Mouse (Mus musculus): ENCODE data around the gene Kcnn1.

Kcnn1 gene

DNA sequence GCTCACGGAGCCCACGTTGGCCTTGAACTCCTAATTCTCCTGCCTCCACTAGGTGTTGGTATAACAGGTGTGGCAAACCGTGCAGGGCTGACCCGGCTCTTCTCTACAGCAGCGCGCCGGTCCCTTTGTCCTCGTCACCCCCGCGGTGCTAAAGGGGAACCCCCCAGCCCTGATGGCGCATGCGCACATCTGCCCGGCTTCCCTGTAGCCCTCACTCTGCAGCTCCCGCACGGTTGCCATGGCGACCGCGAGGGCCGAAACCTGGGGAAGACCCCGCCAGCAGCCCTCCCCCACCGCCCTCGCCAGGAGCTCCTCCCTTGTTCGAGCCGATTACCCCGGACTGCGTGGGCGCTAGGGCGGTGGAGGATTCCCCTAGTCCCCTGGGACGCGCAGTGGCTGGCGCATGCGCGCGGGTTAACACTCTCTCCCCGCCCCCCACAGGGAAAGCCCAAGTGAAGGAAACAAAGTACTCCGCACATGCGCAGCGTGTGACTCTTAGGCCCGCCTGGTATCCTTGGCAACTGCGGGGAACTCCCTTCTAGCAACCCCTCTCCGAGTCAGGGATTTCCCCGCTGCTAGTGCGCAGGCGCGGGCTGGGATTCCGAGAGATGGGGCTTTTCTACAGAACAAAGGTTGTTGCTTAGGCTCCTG lies 2.4 kb upstream of the Kcnn1 start:
- DNase-seq, result peak; percentile 99

DNA sequence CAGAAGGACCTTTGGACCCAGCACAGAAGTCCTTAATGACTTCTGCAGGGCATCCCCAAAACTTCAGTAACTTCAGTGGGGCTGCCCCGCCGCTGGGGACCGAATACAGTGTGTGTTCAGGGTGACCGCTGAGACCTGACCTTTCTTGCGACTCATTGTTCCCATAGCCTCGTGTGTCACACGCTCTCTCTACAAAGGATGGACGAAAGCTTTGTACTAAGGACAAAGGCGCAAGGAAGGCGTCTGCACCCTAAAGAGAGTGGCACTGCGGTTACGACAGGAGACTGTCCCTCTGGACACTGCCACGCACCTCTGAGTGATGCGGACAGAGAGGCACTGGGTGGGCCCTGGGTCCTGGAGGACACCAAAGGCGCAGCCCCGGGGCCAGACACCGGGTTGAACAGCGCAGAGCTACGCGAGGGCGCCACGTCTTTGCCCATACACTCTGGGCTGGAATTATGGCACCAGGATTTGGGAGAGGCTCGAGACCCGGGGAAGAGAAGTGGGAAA lies 1.7 kb upstream of the Kcnn1 start:
- no peak for DNase-seq

DNA sequence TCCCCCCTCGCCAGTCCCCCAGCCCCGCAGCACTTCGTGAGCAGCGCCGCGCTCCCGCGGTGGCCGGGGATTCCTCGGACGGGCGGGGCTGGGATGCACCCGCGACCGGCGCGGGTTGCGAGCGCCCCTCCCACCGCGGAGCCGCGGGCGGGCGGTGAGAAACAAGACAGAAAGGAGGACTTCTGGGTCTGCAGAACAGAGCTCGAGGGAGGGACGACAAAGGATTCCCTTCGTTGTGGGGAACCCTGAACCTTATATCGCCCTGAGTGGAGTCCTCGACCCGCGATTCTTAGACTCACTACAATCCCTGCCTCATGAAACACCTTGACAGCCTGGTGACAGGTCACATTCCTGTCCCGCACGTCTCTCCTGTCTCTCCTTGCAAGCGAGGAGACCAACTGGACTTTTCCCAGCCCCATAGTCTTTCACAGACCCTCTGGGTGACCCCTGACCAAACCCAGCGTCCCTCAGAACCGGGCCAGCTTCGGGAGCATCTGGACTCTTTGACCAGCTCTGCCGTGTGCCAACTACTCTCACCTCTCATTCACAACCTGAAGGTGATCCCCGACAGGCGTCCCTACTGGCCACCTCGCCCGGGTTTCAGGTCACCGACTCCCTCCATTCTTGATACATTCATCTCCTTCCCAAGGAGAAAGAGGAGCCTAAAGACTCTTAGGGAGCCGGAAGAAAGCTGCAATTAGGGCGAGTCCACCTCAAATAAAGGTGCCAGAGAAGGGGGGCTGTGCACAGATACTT lies 1.1 kb upstream of the Kcnn1 start:
- DNase-seq, result no peak

DNA sequence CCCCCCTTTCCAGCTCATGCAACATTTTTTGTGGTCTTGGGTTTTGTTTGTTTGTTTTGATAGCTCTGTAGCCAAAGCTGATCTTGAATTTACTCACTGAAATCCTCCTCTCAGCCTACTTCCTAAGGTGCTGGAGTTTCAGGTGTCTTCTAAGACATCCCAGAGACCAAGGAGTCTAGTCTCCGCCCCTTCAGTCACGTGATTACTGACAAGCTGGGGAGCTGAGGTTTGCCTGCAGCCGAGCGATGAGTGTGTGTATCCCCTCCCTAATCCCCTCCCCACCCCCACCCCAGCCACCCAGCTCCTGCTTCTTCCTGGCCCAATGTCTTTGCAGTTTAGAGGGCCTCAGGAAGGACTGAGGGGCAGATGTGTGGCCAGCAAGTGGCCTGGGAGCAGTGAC lies 5.5 kb downstream of the Kcnn1 start:
- DNase-seq, result no peak

DNA sequence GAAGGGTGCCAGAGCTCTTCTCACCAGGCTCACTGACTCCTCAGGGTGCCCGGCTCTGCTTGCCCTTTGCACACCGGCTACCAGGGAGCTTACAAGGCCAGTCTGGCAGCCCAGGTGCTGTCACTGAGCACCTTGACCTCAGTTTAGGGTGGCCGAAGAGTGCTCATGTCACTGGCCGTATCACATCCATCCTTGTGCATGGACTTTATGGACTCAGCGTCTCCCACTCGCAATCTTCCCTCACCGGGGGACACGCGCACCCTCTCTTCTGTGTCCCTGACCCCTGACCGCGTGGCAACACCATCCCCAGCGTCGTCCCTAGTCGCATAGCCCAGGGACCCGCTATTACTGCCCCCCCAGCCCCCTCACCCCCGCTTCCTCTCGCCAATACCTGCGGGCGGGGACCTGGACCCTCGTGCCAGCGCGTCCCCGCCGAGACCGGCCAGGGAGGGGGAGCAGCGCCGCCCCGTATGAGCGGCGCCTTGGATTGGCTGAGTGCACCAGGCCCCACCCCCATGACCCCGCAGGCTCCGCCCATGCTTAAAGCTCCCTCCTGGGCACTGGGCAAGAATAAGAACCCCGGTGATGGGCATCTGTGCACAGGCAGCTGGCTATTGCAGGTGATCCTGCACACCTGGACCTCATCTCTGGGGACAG lies 6.4 kb downstream of the Kcnn1 start:
- DNase-seq, result peak; percentile 77

DNA sequence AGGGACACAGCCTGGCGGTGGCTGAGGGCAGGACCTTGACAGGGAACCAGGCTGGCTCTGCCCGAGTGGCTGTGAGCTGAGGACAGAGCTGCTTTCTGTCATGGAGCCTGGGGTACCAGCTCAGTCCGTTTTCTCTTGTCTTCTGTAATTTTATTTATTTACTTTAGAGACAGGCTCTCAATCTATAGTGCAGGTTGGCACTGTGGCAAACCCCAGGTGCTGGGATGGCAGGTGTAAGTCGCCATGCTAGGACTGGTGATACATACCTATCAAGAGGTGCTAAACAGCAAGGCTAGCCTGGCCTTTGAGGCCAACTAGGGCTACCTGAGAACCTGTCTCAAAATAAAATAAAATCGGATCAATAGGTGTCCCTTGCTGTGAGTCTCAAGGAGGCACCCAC lies 7.0 kb downstream of the Kcnn1 start:
- no peak for DNase-seq

DNA sequence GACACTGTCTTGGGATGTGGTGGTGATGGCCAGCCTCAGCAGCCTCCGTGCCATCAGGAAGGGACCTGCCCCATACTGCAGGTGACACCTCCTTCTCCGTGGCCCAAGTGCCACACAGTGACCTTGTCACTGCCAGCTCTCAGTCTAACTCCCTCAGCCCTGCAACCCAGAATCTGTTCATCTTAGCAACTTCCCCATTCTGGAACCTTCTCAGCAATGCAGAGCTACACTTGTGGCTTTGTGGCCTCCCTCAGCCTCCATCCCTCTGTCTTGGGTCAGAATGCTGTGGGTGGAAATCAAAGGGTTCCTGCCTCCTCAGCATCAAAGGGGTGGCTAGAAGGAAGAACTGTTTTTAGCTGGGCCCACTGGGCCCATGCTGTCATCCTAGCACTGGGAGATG lies 9.2 kb downstream of the Kcnn1 start:
- DNase-seq, result no peak

DNA sequence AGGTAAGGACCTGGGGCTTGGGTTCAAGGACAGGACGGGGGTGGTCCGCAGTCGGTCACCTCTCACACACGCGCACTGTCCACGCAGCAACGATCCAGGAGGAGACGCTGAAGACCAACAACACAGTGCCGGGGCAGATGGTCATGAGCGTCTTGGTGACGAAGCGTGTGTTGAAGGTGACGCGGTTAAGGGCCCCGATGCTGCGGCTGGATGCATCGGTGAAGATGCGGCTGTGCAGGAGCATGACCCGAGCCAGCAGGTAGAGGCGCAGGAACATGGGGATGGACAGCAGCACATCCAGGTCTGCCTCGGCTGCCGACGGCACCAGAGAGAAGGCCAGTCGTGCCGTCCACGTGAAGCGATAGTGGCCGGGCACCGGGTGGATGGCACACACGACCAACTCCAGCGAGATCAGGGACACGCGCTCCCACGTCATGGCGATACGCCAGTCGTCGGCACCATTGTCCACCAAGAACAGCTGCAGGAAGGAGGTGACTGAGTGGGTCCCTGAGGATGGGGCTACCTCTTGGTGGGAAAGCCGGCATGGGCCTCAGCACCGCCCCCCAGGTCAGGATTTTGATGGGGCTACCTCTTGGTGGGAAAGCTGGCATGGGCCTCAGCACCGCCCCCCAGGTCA lies 10.3 kb downstream of the Kcnn1 start:
- DNase-seq, result no peak

DNA sequence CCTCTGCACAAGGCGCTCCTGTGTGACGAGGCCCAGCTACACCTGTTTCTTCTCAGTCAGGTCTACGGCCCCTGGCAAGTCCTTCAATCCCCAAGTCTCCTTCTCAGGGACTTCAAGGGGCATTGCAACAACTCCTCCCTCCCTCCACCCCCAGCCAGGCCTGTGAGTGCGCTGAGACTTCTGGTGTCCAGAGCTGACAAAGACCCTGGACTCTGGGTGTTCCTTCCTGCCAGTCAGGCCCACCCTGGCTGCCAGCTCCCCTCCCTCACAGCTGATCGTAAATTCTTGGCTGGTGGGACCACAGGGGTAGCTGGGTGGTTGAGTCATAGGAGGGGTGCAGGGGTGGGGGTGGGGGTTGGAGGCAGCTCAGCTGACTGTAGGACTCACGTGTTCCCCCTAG lies 11.2 kb downstream of the Kcnn1 start:
- no peak for DNase-seq

DNA sequence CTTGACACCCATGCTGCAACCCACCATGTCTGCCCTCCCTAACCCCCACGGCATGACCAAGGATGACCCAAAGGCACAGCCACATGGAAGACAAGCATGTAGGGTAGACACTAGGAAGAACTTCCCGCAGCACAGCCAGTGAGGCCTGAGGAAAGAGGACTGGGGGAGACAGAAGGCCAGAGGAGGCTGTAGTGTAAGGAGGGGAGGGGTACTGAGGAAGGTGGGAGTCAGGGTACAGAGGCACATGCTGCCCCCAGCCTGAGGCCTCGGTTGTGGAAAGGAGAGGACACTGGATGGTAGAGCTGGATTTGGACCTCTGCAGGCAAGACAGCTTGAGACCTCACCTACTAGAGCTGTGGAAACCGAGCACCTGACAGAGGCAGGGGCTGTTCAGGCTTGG lies 12.1 kb downstream of the Kcnn1 start:
- no peak for DNase-seq

DNA sequence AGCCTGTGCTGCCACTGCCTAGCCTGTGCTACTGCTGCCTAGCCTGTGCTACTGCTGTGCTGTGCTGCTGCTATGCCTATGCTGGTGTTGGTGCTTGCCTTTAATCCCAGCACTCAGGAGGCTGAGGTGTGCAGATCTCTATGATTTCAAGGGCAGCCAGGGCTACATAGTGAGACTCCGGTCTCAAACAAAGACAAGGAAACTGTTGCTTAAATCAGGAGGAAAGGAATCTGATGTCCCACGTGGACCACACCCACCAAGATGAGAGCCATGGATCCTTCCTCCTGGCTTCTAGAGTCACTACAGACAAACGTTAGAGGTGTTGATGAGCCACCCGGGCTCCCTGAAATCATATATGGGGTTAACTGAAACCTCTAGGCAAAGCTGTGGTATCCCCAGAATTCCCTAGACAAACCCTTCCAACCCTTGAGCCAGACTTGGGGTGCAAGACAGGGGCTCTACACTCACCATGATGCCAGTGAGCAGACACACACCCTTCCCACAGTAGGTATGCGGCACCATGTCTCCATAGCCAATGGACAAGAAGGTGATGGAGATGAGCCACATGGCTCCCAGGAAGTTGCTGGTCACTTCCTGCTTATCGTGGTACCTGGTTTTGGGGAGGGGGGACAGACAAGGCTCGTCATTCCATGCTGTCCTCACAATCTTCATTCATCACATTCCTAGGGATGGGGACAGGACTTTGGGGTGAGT lies 12.8 kb downstream of the Kcnn1 start:
- no peak for DNase-seq

DNA sequence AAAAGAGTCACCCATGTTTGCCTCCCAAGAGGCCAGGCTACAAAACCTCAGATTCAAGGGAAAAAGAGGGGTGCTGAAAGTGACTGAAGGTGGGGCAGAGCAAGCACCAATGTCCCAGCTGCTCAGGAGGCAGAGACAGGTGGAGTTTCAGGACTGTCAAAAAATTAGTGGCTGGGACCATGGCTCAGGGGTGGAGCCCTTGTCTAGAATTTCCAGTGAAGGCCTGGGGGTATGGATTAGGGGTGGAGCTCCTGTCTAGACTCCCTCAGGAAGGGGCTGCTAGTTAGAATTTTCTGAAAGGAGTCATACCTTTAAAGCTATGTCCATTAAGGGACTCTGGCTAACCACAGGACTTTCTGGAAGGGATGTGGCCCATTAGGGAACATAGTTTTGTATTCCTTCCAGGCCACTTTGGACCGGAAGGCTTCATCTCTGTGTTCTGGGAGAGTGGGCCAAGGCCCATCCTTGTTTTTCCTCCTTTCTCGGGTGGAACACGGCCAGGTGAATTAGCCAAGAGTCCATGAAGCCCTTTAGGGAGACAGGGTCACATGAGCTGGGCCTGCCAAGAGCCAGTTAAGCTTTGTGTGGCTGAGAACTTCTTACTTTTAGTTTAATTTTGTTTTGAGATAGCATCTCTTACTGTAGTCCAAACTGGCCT lies 13.6 kb downstream of the Kcnn1 start:
- DNase-seq, result no peak

DNA sequence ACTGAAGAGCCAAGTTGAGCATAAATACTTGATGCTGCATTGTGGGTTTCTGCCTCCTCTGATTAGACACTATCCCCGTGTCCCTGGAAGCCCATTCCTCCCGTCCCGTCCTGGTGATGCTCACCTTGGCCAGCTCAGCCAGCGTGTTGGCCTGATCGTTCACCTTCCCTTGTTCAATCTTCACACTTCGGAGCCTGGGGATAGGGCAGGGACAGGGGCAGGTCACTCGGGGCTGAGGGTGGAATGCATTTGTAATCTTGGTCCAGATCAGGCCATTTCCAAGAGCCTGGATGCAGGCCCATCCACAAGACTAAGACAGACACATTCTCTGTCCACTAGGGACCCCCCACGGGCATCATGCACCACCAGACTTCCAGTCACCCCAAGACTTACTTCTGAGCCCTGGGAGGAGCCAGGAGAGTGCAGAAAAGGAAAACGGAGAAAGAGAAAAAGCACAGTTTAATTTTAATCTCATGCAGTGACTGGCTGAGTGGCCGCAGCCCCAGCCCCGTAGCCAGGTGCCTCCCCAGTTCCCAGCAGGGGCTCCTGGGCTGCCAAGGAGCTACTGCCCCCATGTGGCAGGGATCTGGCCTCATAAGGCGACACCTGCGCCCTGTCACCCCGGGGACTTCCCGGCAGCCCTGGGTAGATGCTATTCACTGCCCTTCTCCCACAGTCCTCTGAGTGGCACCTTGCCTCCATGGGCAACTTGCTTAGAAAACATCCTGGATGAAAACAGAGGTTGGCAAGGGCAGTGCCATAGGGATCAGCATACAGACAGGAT lies 16.5 kb downstream of the Kcnn1 start:
- DNase-seq, result no peak

DNA sequence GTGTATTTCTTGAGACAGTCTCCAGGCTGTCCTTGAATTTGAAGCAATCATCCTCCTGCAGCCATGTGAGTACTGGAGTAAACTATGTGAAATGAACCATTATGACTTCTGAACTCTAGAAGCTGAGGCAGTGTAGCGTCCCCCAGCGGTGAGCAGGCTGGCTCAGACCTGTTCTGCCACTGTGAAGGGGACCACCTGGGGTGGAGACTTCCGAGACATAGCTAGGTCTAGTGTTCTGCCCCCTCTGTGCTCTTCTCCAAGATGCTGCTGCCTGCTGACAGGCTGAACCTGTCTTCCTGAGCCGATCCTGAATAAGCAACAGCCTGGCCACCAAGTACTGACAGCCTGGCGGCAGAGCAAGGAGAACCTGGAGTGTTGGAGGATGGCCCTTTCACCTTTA lies 17.9 kb downstream of the Kcnn1 start:
- DNase-seq, result no peak

DNA sequence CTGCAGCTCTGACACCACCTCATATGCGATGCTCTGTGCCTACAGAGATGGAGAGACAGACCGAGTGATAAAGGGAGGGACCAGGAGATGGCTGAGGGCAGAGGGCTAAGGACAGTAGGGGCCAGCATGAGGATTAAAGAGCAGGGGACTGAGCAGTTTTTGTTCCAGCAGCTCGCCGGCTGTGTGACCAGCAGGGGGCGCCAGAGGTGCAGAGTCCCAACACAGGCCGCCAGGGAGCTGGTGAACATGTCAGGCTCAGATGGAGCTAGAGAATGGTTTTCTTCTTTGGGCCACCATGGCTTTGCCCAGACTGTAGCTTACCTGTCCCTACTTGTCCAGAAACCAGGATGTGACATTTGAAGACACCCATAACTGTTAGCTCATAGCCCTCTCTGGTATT lies 18.5 kb downstream of the Kcnn1 start:
- DNase-seq, result peak; percentile 86

DNA sequence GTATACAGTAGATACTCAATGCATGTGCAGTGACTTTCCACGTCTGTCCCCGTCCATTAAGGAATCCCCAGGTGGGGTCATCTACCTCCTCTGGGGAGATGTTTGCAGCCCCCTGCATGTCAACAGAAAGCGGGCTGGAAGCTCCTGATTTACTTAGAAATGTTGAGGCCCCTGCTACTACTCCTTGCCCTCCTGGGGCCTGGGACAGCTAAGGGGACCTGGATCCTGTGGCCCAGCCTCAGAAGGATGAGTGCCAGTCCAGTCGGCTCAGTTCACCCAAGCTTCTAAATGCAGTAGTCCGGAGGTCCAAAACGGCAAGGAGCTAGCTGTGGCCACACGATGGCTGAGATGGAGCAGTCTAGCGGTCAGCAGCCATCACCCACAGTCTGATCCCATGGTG lies 19.1 kb downstream of the Kcnn1 start:
- no peak for DNase-seq

DNA sequence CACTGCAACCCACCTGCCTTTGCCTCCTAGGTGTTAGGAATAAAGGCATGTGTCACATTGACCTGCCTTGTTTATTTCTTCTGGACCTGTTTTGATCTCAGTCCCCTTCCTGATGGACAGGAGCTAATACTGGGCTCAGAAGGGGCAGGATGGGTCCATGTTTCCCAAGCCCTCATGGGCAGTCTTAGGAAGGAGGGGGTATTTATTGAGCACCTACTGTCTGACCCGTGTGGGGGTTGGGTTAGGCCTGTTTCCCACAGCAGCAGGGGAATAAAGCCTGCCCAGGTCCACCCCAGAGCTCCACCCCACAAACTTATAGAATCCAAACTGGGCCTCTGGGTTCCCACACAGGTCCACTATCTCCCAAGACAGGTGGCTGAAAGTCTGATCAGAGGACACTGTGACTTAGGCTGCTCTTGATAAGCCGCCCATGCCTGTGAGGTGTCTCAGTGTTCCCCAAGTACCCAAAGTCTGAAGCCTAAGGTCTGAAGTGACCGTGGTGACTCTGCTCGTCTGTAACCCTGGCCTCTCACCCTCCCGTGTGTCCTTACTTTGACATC lies 19.8 kb downstream of the Kcnn1 start:
- DNase-seq, result no peak

DNA sequence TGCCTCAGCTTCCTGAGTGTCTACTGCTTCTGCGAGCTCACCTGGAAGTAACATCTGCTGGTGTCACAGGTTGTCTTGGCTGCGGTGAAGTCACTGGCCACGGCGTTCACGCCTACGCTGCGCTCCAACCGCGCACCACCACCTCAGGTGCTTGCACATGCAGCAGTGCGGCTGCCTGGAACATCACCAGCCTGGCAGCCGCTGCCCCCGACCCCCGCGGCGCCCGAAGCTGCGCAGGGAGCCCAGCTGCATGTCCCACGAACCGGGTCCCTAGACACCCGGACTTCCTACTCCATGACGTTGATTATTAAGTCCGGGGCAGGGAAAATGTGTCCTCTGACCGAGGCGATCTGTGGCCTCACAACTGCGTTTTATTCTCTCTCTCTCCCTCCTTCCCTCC lies 20.6 kb downstream of the Kcnn1 start:
- DNase-seq, result no peak

DNA sequence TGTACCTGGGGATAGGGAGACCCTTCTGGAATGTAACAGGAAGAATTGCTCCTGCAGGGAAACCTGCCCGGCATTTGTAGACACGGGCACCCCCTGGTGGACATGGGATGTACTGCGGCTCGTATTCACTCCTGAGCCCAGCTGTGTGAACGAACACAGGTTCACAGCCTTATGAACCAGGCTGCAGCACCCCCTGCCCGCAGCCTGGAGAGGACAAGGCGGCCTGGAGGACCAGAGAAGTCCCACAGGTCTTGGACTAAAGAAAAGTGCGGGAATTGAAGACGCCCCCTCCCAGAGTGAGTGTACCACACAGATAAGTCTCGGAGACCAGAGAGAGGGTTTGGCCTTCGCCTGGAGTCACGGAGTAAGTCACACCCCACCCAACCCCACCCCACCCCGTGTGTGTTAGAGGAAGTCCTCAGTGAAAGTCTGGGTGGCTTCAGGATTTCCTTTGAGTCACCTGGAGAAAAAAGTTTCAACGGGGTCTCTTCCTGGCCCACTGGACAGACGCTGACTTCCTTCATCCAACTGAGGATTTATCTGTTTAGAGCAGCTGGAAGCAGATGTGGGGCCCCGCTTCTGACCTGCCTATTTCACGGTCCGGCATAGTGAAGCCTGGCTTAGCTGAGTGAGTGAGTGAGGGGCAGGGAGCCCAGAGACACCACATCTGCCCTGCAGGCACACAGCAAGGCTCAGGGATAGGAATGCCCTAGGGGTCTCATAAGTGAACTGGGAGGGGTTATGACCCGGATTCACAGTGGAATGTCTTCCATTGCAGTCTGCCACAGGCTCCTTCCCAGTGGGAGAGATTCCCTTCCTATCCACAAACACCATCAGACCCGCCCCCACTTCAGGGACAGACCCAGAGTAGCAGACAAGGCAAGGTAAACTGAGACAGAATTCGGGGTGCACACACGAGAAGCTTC lies 21.6 kb downstream of the Kcnn1 start:
- peak; percentile 83 for DNase-seq

DNA sequence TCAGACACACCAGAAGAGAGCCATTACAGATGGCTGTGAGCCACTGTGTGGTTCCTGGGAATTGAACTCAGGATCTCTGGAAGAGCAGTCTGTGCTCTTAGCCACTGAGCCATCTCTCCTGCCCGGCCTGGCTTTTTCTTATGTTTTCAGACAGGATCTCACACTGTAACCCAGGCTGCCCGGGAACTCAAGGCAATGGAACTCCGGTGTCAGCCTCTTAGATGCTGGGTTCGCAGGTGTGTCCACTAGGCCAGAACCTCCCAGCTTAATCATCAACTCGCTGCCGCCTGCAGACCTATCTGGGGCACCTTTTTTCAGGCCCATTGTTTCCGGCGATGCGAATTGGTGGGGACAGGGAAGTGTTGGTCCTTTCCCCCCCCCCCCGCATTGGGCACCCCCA lies 22.5 kb downstream of the Kcnn1 start:
- DNase-seq, result no peak
